Mouse (Mus musculus): ENCODE measurements at regions not wholly inside any gene's neighbourhood (a gene's known extent, or its start where the extent isn't known, plus 50 kb on each side); places are given as distances from the start of the nearest gene placed in this dataset.

- DNase-seq (ENCODE audit: low spot score): no peak
Observed at GRCm38 (mm10) chr1:56453756-56454155, 183.5 kb downstream of the Hsfy2 start.

GRCm38 (mm10) chr1:56442835-56443234, 194.4 kb downstream of the Hsfy2 start:
- no peak for DNase-seq (ENCODE audit: low spot score)

GRCm38 (mm10) chr1:56406786-56407185, 230.4 kb downstream of the Hsfy2 start:
- DNase-seq (ENCODE audit: low spot score): no peak

- no peak for DNase-seq (ENCODE audit: low spot score)
Observed at GRCm38 (mm10) chr1:56403351-56403750, 233.9 kb downstream of the Hsfy2 start.

GRCm38 (mm10) chr1:56395832-56396231, 241.4 kb downstream of the Hsfy2 start:
- no peak for DNase-seq (ENCODE audit: low spot score)

- no peak for DNase-seq (ENCODE audit: low spot score)
Observed at GRCm38 (mm10) chr1:56387086-56387485, 250.1 kb downstream of the Hsfy2 start.

- no peak for DNase-seq (ENCODE audit: low spot score)
Observed at GRCm38 (mm10) chr1:56366319-56366718, 270.9 kb downstream of the Hsfy2 start.

- no peak for DNase-seq (ENCODE audit: low spot score)
Observed at GRCm38 (mm10) chr1:56360857-56361256, 276.4 kb downstream of the Hsfy2 start.

GRCm38 (mm10) chr1:56346638-56347037, 290.6 kb downstream of the Hsfy2 start:
- no peak for DNase-seq (ENCODE audit: low spot score)

GRCm38 (mm10) chr1:56344952-56345351, 292.3 kb downstream of the Hsfy2 start:
- DNase-seq (ENCODE audit: low spot score): no peak

- DNase-seq (ENCODE audit: low spot score): no peak
Observed at GRCm38 (mm10) chr1:56327381-56327780, 309.9 kb downstream of the Hsfy2 start.

GRCm38 (mm10) chr1:56308586-56308985, 328.6 kb downstream of the Hsfy2 start:
- DNase-seq (ENCODE audit: low spot score): no peak

- DNase-seq (ENCODE audit: low spot score): no peak
Observed at GRCm38 (mm10) chr1:56294391-56294790, 342.8 kb downstream of the Hsfy2 start.

- no peak for DNase-seq (ENCODE audit: low spot score)
Observed at GRCm38 (mm10) chr1:56289748-56290147, 347.5 kb downstream of the Hsfy2 start.

GRCm38 (mm10) chr1:56286386-56287045, 350.7 kb downstream of the Hsfy2 start:
- DNase-seq (ENCODE audit: low spot score): no peak

- no peak for DNase-seq (ENCODE audit: low spot score)
Observed at GRCm38 (mm10) chr1:56261708-56262107, 375.5 kb downstream of the Hsfy2 start.

GRCm38 (mm10) chr1:56260759-56261158, 376.5 kb downstream of the Hsfy2 start:
- no peak for DNase-seq (ENCODE audit: low spot score)

GRCm38 (mm10) chr1:56256839-56257490, 380.3 kb downstream of the Hsfy2 start:
- no peak for DNase-seq (ENCODE audit: low spot score)

- DNase-seq (ENCODE audit: low spot score): no peak
Observed at GRCm38 (mm10) chr1:56239686-56240085, 397.5 kb downstream of the Hsfy2 start.

GRCm38 (mm10) chr1:56226314-56227008, 410.8 kb downstream of the Hsfy2 start:
- DNase-seq (ENCODE audit: low spot score): no peak

- no peak for DNase-seq (ENCODE audit: low spot score)
Observed at GRCm38 (mm10) chr1:56219700-56220099, 417.5 kb downstream of the Hsfy2 start.

GRCm38 (mm10) chr1:56210712-56211371, 426.4 kb downstream of the Hsfy2 start:
- no peak for DNase-seq (ENCODE audit: low spot score)

All from gastrocnemius, adult 18-20 months (tissue).